Mouse (Mus musculus) liver, adult 2 months (tissue): ENCODE measurements around the gene Kcnt1. TPM values are rescaled to one million over a fixed set of nuclear protein-coding genes. Genes with fewer than 3 reads are reported as not detected.

Source experiments
- DNase-seq: peaks from one replicate; pipeline ENCODE4 v3.0.0-alpha.2; 2011; ENCODE audit warnings: low read depth, low spot score; ENCODE audit errors: extremely low read depth
- H3K27ac ChIP-seq: fragments of 200-500 bp; replicated peaks from 2 replicates; pipeline ENCODE4 v1.5.1; 2012; ENCODE audit warnings: low read depth, mild to moderate bottlenecking, control low read depth, inconsistent platforms, low read length; ENCODE audit not compliant: insufficient read depth
- H3K27me3 ChIP-seq: fragments of 200-500 bp; 2 replicates; pipeline ENCODE4 v1.6.1; 2012; ENCODE audit warnings: mild to moderate bottlenecking, moderate library complexity, low read length, inconsistent platforms; ENCODE audit not compliant: control insufficient read depth, insufficient read depth
- H3K36me3 ChIP-seq: fragments of 200-500 bp; 2 replicates; pipeline ENCODE4 v1.6.1; 2012; ENCODE audit warnings: low read length, inconsistent platforms; ENCODE audit not compliant: control insufficient read depth, insufficient read depth
- H3K4me1 ChIP-seq: fragments of 200-500 bp; 2 replicates; pipeline ENCODE4 v1.6.1; 2011; ENCODE audit warnings: low read length; ENCODE audit not compliant: control insufficient read depth, insufficient read depth
- H3K4me3 ChIP-seq: fragments of 200-500 bp; 2 replicates; pipeline ENCODE4 v1.5.1; 2011; ENCODE audit warnings: low read depth, mild to moderate bottlenecking, control low read depth, low read length, moderate library complexity; ENCODE audit not compliant: insufficient read depth
- H3K79me2 ChIP-seq: fragments of 200-500 bp; 2 replicates; pipeline ENCODE4 v1.6.1; 2012; ENCODE audit warnings: inconsistent platforms, mild to moderate bottlenecking, low read length, moderate library complexity; ENCODE audit not compliant: control insufficient read depth, insufficient read depth
- H3K9ac ChIP-seq: fragments of 200-500 bp; 2 replicates; pipeline ENCODE4 v1.6.1; 2012; ENCODE audit warnings: low read depth, mild to moderate bottlenecking, control low read depth, inconsistent platforms, low read length
- CTCF ChIP-seq: fragments of 200-500 bp; IDR thresholded peaks from 2 replicates; pipeline ENCODE4 v1.5.1; 2011; ENCODE audit warnings: low read depth, low read length, control low read depth
- POLR2A ChIP-seq: fragments of 200-500 bp; IDR thresholded peaks from 2 replicates; pipeline ENCODE4 v1.6.1; 2011; ENCODE audit warnings: low read length, control low read depth; ENCODE audit not compliant: insufficient read depth; ENCODE audit errors: extremely low read depth
- WGBS: fragments of 180-500 bp; shearing (Covaris S2); methylation state at CpG from one replicate; pipeline ENCODE4 v1.1.7; 2018; 5-methylcytosine and 5-hydroxymethylcytosine counted together
- polyA plus RNA-seq: library from polyadenylated mRNA; depleted of rRNA; stranded (reverse); fragments of >200 nt; gene quantifications from 2 replicates; pipeline ENCODE4 v1.2.3, GENCODE M21; 2012
- total RNA-seq: library from RNA; depleted of rRNA; stranded (reverse); fragments of >200 nt; gene quantifications from 2 replicates; pipeline ENCODE4 v1.2.3, GENCODE M21; 2014

The Kcnt1 gene
- total and polyA plus RNA-seq, 2 experiments = under 0.01 to 0.11 TPM

DNA sequence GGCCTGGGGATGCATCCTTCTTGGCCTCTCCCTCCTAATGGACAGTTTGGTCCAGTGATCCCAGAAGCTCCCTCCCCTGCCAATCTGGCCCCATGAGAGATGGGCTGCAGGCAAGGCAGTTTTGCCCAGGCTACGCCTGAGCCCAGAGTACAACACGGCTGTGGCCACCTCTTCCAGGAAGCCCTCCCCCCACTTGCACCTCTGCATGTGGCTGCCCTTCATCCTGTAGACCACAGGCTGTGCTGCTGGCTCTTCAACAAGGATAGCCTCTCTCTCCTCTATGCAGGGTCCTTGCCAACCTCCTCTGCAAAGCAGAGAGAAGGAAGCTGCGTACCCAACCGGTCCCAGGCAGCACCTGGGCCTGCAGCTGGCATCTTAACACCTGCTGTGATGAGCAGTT is 15.5 kb downstream of the Kcnt1 start:
- Histone ChIP-seq H3K27ac (no peak overlapping the region), H3K9ac (no peak overlapping the region), H3K36me3 (no peaks in the 10 kb centered on the region), H3K4me1 (no peaks in the 10 kb centered on the region), H3K4me3 (no peak overlapping the region), H3K27me3 (peaks cover 5% of the 10 kb centered on the region; the same call in 1 of the 2 replicates), H3K79me2 (no peaks in the 10 kb centered on the region)
- WGBS = 68% methylated on average over 4 of the region's 4 CpGs
- DNase-seq = no peak
- no peak for TF ChIP-seq POLR2A
- no peak for TF ChIP-seq CTCF

DNA sequence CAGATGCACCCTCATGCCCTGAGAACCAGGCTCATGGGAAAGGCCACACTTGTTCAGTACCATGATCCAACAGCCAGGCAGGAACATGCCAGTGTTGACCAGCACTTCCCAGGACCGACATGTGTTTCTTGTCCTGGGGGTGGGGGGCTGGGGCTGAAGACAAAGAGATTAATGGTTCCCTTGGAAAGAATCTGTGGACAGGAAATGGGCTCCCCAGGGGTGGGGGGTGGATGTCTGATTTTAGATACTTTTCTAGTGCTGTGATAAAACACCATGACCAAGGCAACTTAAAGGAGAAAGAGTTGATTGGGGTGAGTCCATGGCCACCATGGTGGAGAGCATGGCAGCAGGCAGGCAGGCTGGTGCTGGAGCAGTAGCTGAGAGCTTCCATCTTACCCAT is 18.7 kb downstream of the Kcnt1 start:
- no peaks in the 10 kb centered on the region for H3K79me2 ChIP-seq
- no peaks in the 10 kb centered on the region for H3K4me1 ChIP-seq
- no peak overlapping the region for H3K4me3 ChIP-seq
- no peak overlapping the region for H3K27ac ChIP-seq
- WGBS = 52% methylated on average over 1 of the region's 1 CpGs
- no peaks in the 10 kb centered on the region for H3K36me3 ChIP-seq
- no peak for TF ChIP-seq CTCF
- TF ChIP-seq POLR2A = no peak
- DNase-seq = no peak
- H3K27me3 ChIP-seq = peaks cover 3% of the 10 kb centered on the region; the same call in 1 of the 2 replicates
- H3K9ac ChIP-seq = no peak overlapping the region

- Histone ChIP-seq H3K27ac (no peak overlapping the region), H3K79me2 (no peaks in the 10 kb centered on the region), H3K9ac (no peak overlapping the region), H3K4me1 (no peaks in the 10 kb centered on the region), H3K27me3 (no peaks in the 10 kb centered on the region), H3K4me3 (no peak overlapping the region), H3K36me3 (no peaks in the 10 kb centered on the region)
- no peak for TF ChIP-seq CTCF
- TF ChIP-seq POLR2A = no peak
- no peak for DNase-seq
- 81% methylated on average over 3 of the region's 3 CpGs for WGBS
Measured at GRCm38 (mm10) chr2:25884756-25885155, 21.2 kb downstream of the Kcnt1 start.

DNA sequence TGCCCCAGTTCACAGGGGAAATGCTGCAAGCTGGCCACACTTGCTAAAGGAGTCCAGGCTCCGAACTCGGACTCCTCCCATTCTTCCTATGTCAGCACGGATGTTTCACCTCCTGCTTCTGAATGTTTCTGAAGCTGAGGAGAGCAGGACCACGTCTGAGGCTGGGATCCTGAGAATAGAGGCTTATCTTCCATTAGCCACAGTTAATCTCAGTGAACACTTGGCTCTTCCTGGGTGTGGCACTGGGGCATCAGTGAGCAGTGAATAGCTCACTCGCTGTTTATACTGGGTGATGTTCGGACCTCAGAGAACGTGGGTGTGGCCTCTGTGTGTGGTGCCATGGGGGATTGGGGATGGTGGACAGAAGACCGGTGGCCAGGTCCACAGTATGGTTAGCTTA is 23.7 kb downstream of the Kcnt1 start:
- Histone ChIP-seq H3K79me2 (no peaks in the 10 kb centered on the region), H3K9ac (no peak overlapping the region), H3K36me3 (no peaks in the 10 kb centered on the region), H3K4me1 (no peaks in the 10 kb centered on the region), H3K27ac (no peak overlapping the region), H3K4me3 (no peak overlapping the region), H3K27me3 (no peaks in the 10 kb centered on the region)
- 54% methylated on average over 8 of the region's 8 CpGs for WGBS
- DNase-seq = no peak
- TF ChIP-seq POLR2A (no peak), CTCF (no peak)

DNA sequence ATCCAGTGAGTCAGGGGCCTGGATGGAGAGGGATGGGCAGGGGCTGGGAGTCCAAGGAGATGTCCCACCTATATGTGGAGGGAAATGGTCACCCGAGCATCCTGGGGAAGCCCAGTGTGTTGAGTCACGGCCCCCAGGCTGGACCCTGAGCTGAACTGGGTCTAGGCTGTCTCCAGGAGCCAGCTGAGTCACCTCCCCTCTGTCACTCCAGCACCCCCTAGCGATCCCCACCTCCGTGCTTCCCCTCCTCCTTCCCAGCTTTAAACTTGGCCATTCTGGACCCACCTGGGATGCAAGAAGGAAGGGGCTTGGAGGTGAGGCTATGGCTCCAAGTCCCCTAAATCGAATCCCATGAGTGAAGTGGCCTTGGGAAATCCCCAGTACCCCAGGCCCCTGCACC is 24.6 kb downstream of the Kcnt1 start:
- DNase-seq = no peak
- WGBS = 63% methylated on average over 5 of the region's 5 CpGs

DNA sequence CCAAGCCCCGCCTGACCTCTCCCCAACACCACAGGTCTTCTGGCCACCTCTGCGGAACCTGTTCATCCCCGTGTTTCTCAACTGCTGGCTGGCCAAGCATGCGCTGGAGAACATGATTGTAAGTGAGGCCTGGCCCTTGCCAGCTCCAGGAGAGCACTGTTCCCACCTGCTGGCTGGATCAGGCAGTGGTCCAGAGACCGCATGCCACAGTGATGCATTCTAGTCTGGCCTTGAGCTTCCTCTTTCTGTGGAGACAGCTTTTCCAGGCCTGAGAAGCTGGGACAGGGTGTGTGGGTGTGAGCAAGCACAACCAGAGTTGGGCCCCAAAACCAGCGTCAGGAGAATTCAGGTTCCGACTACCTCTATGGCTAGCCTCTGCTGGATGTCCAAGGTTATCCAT is 28.9 kb downstream of the Kcnt1 start:
- no peak overlapping the region for H3K27ac ChIP-seq
- H3K36me3 ChIP-seq = no peaks in the 10 kb centered on the region
- H3K4me1 ChIP-seq = no peaks in the 10 kb centered on the region
- WGBS = 85% methylated on average over 7 of the region's 7 CpGs
- no peak for TF ChIP-seq CTCF
- TF ChIP-seq POLR2A = no peak
- no peak overlapping the region for H3K9ac ChIP-seq
- no peaks in the 10 kb centered on the region for H3K79me2 ChIP-seq
- no peak for DNase-seq
- H3K27me3 ChIP-seq = no peaks in the 10 kb centered on the region
- no peak overlapping the region for H3K4me3 ChIP-seq

More for the DNA sequence above, 24.6 kb downstream of the Kcnt1 start:
- Histone ChIP-seq H3K9ac (no peak overlapping the region), H3K27me3 (no peaks in the 10 kb centered on the region), H3K36me3 (no peaks in the 10 kb centered on the region), H3K79me2 (no peaks in the 10 kb centered on the region), H3K27ac (no peak overlapping the region), H3K4me3 (no peak overlapping the region), H3K4me1 (no peaks in the 10 kb centered on the region)
- TF ChIP-seq CTCF (no peak), POLR2A (no peak)
